Mouse (Mus musculus) limb, embryonic 14.5 days (tissue): ENCODE measurements around the gene Pml. TPM values are rescaled to one million over a fixed set of nuclear protein-coding genes. Genes with fewer than 3 reads are reported as not detected.
A peak's percentile ranks its signal among the peaks of the same experiment; 100 is the strongest.

ENCODE experiments used
- ATAC-seq: fragments of 200-750 bp; cut with Nextera tagmentation; 2 replicates; pipeline ENCODE4 v1.8.0; 2017; ENCODE audit warnings: low read depth, moderate number of reproducible peaks, moderate TSS enrichment; ENCODE audit not compliant: low FRiP score
- DNase-seq: peaks from one replicate; pipeline ENCODE4 v3.0.0-alpha.2; 2015; ENCODE audit warnings: low spot score
- H3K27ac ChIP-seq: fragments of 300-500 bp; sonication (generic); replicated peaks from 2 replicates; pipeline ENCODE4 v1.5.1; 2014; ENCODE audit warnings: low read depth, mild to moderate bottlenecking, low read length, moderate library complexity, mixed read lengths
- H3K27me3 ChIP-seq: fragments of 300-500 bp; sonication (generic); 2 replicates; pipeline ENCODE4 v1.6.1; 2014; ENCODE audit warnings: low read length, mixed read lengths; ENCODE audit not compliant: control insufficient read depth, insufficient read depth
- H3K36me3 ChIP-seq: fragments of 300-500 bp; sonication (generic); 2 replicates; pipeline ENCODE4 v1.6.1; 2014; ENCODE audit warnings: mild to moderate bottlenecking, low read length, moderate library complexity, mixed read lengths; ENCODE audit not compliant: control insufficient read depth, insufficient read depth
- H3K4me1 ChIP-seq: fragments of 300-500 bp; sonication (generic); 2 replicates; pipeline ENCODE4 v1.6.1; 2014; ENCODE audit warnings: antibody characterized with exemption, low read length, mixed read lengths; ENCODE audit not compliant: control insufficient read depth, insufficient read depth
- H3K4me2 ChIP-seq: fragments of 300-500 bp; sonication (generic); replicated peaks from 2 replicates; pipeline ENCODE4 v1.6.1; 2014; ENCODE audit warnings: low read depth, mild to moderate bottlenecking, low read length, moderate library complexity; ENCODE audit not compliant: severe bottlenecking
- H3K4me3 ChIP-seq: fragments of 300-500 bp; sonication (generic); replicated peaks from 2 replicates; pipeline ENCODE4 v1.5.1; 2014; ENCODE audit warnings: low read length
- H3K9ac ChIP-seq: fragments of 300-500 bp; sonication (generic); 2 replicates; pipeline ENCODE4 v1.6.1; 2014; ENCODE audit warnings: mild to moderate bottlenecking, low read depth, low read length, moderate library complexity; ENCODE audit not compliant: severe bottlenecking
- H3K9me3 ChIP-seq: fragments of 300-500 bp; sonication (generic); 2 replicates; pipeline ENCODE4 v1.6.1; 2016; ENCODE audit warnings: low read length; ENCODE audit not compliant: control insufficient read depth
- POLR2A ChIP-seq: fragments of 200-500 bp; IDR thresholded peaks from 2 replicates; pipeline ENCODE4 v1.8.0; 2012; ENCODE audit warnings: inconsistent platforms, mild to moderate bottlenecking, moderate library complexity, borderline replicate concordance; ENCODE audit not compliant: insufficient read depth, insufficient read length; ENCODE audit errors: extremely low read depth
- WGBS: fragments of 180-500 bp; shearing (Covaris S2); extraction: QIAGEN DNeasy Blood & Tissue Kit; methylation state at CpG from one replicate; pipeline ENCODE4 v1.1.7; 2014; 5-methylcytosine and 5-hydroxymethylcytosine counted together
- polyA plus RNA-seq, 2 experiments: library from polyadenylated mRNA; depleted of rRNA in 1 of 2; stranded (reverse) in 1 of 2; unstranded in 1 of 2; fragments of >200 nt; fragmentation: Nextera tagmentation in 1 of 2; extraction: Ambion mirVana in 1 of 2; gene quantifications; 2 replicates each; pipeline versions ENCODE4 v1.2.1 to v1.2.3; 2012 to 2014

Gene Pml
- polyA plus RNA-seq, 2 experiments, result 15.4 to 22.4 TPM

DNA sequence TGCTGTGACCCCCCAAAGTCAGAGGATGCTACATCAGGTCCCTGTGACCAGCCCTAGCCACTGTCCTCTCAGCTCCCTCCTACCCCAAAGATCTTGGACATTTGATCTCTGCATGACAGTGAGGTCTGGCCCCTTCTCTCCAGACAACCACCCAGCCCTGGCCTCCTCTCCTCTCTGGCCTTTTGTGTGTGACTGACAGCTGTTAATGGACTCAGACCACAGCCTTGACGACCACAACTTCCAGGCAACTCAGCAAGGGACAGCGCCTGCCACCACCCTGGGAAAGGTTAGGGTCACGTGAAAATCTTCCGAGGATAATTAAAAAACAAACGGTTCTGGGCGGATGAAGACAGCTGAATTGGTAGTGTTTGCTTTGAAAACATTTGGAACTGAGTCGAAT is 44.9 kb upstream of the Pml start:
- WGBS, result 62% methylated on average over 7 of the region's 7 CpGs

DNA sequence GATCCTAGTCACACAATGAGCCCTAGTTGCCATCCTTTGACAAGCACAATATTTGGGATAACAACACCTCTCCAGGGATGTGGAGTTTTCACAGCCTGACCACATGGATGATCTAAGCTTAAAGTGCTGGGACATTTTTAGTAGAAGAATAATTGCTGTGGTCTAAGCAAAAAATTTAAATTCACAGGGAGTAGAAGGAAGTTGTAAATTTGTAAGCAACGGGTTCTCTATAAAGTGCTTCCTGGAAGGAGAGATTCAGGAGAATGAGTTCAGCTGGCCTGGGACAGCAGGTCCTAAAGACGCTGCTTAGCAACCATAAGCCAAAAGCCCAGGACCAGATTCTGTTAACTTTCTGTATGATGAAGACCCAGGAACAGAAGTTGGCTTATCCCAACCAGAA is 40.3 kb upstream of the Pml start:
- WGBS, result 45% methylated on average over 2 of the region's 2 CpGs
- Histone ChIP-seq H3K4me3 (no peak overlapping the region), H3K9me3 (no peaks in the 10 kb centered on the region), H3K27me3 (no peaks in the 10 kb centered on the region), H3K27ac (no peak overlapping the region), H3K4me1 (no peaks in the 10 kb centered on the region), H3K4me2 (no peak overlapping the region), H3K9ac (no peak overlapping the region), H3K36me3 (peaks cover 62% of the 10 kb centered on the region)
- TF ChIP-seq POLR2A, result no peak
- ATAC-seq, result no peak
- no peak for DNase-seq

More for the DNA sequence above, 44.9 kb upstream of the Pml start:
- Histone ChIP-seq H3K27ac (no peak overlapping the region), H3K36me3 (peaks cover 43% of the 10 kb centered on the region), H3K9ac (no peak overlapping the region), H3K4me2 (no peak overlapping the region), H3K4me1 (peaks cover 23% of the 10 kb centered on the region), H3K27me3 (no peaks in the 10 kb centered on the region), H3K4me3 (no peak overlapping the region), H3K9me3 (no peaks in the 10 kb centered on the region)
- TF ChIP-seq POLR2A, result no peak
- ATAC-seq (no peak), DNase-seq (no peak)

GRCm38 (mm10) chr9:58289090-58289489 is 39.5 kb upstream of the Pml start:
- peaks cover 58% of the 10 kb centered on the region for H3K36me3 ChIP-seq
- no peak for TF ChIP-seq POLR2A
- no peak overlapping the region for H3K9ac ChIP-seq
- no peak overlapping the region for H3K27ac ChIP-seq
- no peak overlapping the region for H3K4me3 ChIP-seq
- 50% methylated on average over 1 of the region's 1 CpGs for WGBS
- no peak overlapping the region for H3K4me2 ChIP-seq
- DNase-seq, result no peak
- no peak for ATAC-seq
- no peaks in the 10 kb centered on the region for H3K27me3 ChIP-seq
- no peaks in the 10 kb centered on the region for H3K4me1 ChIP-seq
- no peaks in the 10 kb centered on the region for H3K9me3 ChIP-seq

DNA sequence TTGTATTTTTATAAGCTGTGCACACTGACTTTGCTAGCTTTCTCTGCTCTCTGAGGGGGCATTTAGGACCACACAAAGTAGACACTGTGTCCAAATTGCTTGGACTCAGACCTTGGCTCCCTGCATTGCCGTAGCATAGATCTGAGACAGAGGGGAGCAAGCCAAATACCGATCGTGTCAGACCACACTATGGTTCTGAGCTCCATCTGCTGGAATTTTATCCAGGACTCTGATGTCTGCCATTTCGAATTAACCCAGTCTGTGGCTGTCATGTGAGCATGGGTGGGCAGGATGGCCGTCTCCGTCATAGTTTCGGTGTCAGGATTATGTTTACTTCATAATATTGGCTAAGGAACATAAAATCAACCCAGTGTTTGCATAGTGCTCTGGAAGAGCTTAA is 33.8 kb upstream of the Pml start:
- Histone ChIP-seq H3K36me3 (peaks cover 10% of the 10 kb centered on the region), H3K27me3 (no peaks in the 10 kb centered on the region), H3K4me2 (no peak overlapping the region), H3K27ac (no peak overlapping the region), H3K9me3 (no peaks in the 10 kb centered on the region), H3K4me1 (no peaks in the 10 kb centered on the region; the same call in 1 of the 2 replicates), H3K4me3 (no peak overlapping the region), H3K9ac (no peak overlapping the region)
- TF ChIP-seq POLR2A, result no peak
- 45% methylated on average over 7 of the region's 7 CpGs for WGBS
- DNase-seq (peak; percentile 40), ATAC-seq (peak; percentile 30; the same call in 1 of the 2 replicates)

DNA sequence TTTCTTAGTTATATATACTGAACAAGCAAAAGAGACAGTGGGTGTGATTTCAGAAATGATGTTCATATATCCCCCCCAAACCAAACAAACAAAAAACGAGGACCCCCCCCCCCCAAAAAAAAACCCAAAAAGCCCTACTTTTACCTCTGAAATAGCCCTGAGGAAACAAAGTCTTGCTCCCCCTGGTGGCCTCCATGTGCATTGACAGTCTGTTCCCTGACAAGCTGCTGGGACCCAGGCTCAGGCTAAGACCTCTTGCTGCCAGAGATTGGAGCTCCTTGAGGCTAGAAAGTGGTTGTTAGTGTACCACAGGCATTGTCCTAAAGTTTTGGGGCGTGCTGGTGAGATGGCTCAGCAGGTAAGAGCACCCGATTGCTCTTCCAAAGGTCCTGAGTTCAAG is 32.0 kb upstream of the Pml start:
- no peaks in the 10 kb centered on the region for H3K9me3 ChIP-seq
- 54% methylated on average over 3 of the region's 3 CpGs for WGBS
- H3K9ac ChIP-seq, result no peak overlapping the region
- no peaks in the 10 kb centered on the region for H3K27me3 ChIP-seq
- H3K27ac ChIP-seq, result no peak overlapping the region
- no peaks in the 10 kb centered on the region for H3K36me3 ChIP-seq
- DNase-seq (no peak), ATAC-seq (no peak)
- no peaks in the 10 kb centered on the region; the same call in 1 of the 2 replicates for H3K4me1 ChIP-seq
- no peak overlapping the region for H3K4me3 ChIP-seq
- no peak for TF ChIP-seq POLR2A
- H3K4me2 ChIP-seq, result no peak overlapping the region
